Mouse (Mus musculus) brain, embryonic 14.5 days (tissue): ENCODE results near the gene Efcab3.

Source experiments
- CTCF ChIP-seq: fragments of 200-500 bp; IDR thresholded peaks from 2 replicates; pipeline ENCODE4 v1.5.1; 2012; ENCODE audit warnings: inconsistent platforms, mild to moderate bottlenecking, moderate library complexity, borderline replicate concordance; ENCODE audit not compliant: insufficient read depth, insufficient read length; ENCODE audit errors: extremely low read depth
- POLR2A ChIP-seq: fragments of 200-500 bp; IDR thresholded peaks from 2 replicates; pipeline ENCODE4 v1.6.1; 2012; ENCODE audit warnings: mild to moderate bottlenecking, inconsistent platforms, borderline replicate concordance; ENCODE audit not compliant: poor library complexity, insufficient read depth, insufficient read length, severe bottlenecking; ENCODE audit errors: extremely low read depth

DNA sequence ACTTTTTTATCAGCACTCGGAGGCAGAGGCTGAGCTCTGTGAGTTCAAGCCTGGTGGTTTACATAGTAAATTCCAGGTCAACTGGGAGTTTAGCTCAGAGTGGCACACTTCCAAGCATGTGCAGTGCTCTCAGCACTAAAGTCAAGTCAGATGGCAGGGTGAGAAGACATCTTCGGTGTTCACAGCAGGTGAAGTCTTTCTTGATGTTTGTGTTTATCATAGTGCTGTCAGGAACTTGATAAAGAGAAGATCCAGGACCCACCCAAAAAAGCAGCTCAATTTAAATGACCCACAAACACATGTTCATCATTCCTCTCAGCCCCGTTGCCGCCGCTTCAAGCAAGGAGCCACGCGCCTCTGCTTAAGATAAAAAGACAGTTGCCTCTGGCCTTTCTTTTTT is 72.3 kb downstream of the Efcab3 start:
- no peak for TF ChIP-seq POLR2A
- no peak for TF ChIP-seq CTCF
